Mouse (Mus musculus) brain, embryonic 18.5 days (tissue): Measurements from ENCODE around the gene Tmem120a.

Source experiments
- DNase-seq: peaks from one replicate; pipeline ENCODE4 v3.0.0-alpha.2; 2012; ENCODE audit warnings: low read depth, low spot score

Gene Tmem120a

GRCm38 (mm10) chr5:135710599-135711214 lies 33.5 kb downstream of the Tmem120a start:
- DNase-seq, result no peak

- no peak for DNase-seq
Observed at GRCm38 (mm10) chr5:135709716-135710115, 34.5 kb downstream of the Tmem120a start.

GRCm38 (mm10) chr5:135707855-135708254 lies 36.4 kb downstream of the Tmem120a start:
- no peak for DNase-seq

- no peak for DNase-seq
Observed at GRCm38 (mm10) chr5:135707039-135707438, 37.2 kb downstream of the Tmem120a start.

- DNase-seq, result no peak
Observed at GRCm38 (mm10) chr5:135705383-135705782, 38.9 kb downstream of the Tmem120a start.

- no peak for DNase-seq
Observed at GRCm38 (mm10) chr5:135703431-135703830, 40.8 kb downstream of the Tmem120a start.

- DNase-seq, result no peak
Observed at GRCm38 (mm10) chr5:135702682-135703192, 41.5 kb downstream of the Tmem120a start.

GRCm38 (mm10) chr5:135702190-135702589 lies 42.1 kb downstream of the Tmem120a start:
- DNase-seq, result no peak

GRCm38 (mm10) chr5:135701601-135702000 lies 42.6 kb downstream of the Tmem120a start:
- DNase-seq, result no peak

- no peak for DNase-seq
Observed at GRCm38 (mm10) chr5:135697711-135698111, 46.5 kb downstream of the Tmem120a start.

- no peak for DNase-seq
Observed at GRCm38 (mm10) chr5:135695277-135695721, 48.9 kb downstream of the Tmem120a start.

- DNase-seq, result no peak
Observed at GRCm38 (mm10) chr5:135693281-135693853, 50.9 kb downstream of the Tmem120a start.

GRCm38 (mm10) chr5:135691266-135691665 lies 53.0 kb downstream of the Tmem120a start:
- DNase-seq, result no peak

GRCm38 (mm10) chr5:135690401-135690800 lies 53.8 kb downstream of the Tmem120a start:
- no peak for DNase-seq
